14 mouse cellular contexts compared by ENCODE assay signal in genomic region chr15:103171276-103171675, GRCm38 (mm10). TPM values are rescaled to one million over a fixed set of nuclear protein-coding genes. Genes with fewer than 3 reads are reported as not detected.
DNase-seq lines count a peak whose midpoint lies in the region; ATAC-seq lines count a peak whose summit lies in the region.
"Had no signal": no experiment of that assay in that cellular context is flagged by ENCODE, and none has a peak within 500 bp of the region (broad histone marks: within the 10 kb centered on the region; RNA-seq: fewer than 3 reads in every experiment).

No protein-coding gene starts in this region.

- no peaks in the 10 kb centered on the region for H3K9me3 ChIP-seq in hindbrain, embryonic 11.5 days (ENCODE audit: control insufficient read depth, low read length)
- H3K9me3 ChIP-seq in hindbrain, embryonic 13.5 days: no peaks in the 10 kb centered on the region
- H3K9me3 ChIP-seq in neural tube, embryonic 11.5 days (ENCODE audit: control insufficient read depth, low read length): no peaks in the 10 kb centered on the region
- no peaks in the 10 kb centered on the region for H3K9me3 ChIP-seq in midbrain, embryonic 11.5 days (ENCODE audit: control insufficient read depth, low read length)
- H3K9me3 ChIP-seq in midbrain, embryonic 14.5 days (ENCODE audit: control insufficient read depth, low read length): no peaks in the 10 kb centered on the region
- H3K9me3 ChIP-seq: embryonic facial prominence, embryonic 12.5 days; hindbrain, embryonic 15.5 days; midbrain, embryonic 12.5 days had no signal

- H3K27me3 ChIP-seq in hindbrain, embryonic 11.5 days (ENCODE audit: control insufficient read depth, insufficient read depth, low read length): peaks cover 92% of the 10 kb centered on the region
- peaks cover 97% of the 10 kb centered on the region for H3K27me3 ChIP-seq in hindbrain, embryonic 13.5 days
- 0 out of 2 replicates have a peak, but pooled peaks cover 3% of the 10 kb centered on the region for H3K27me3 ChIP-seq in neural tube, embryonic 11.5 days (ENCODE audit: control insufficient read depth, insufficient read depth, low read length)
- peaks cover 99% of the 10 kb centered on the region for H3K27me3 ChIP-seq in midbrain, embryonic 11.5 days (ENCODE audit: control insufficient read depth, insufficient read depth, low read length)
- H3K27me3 ChIP-seq in midbrain, embryonic 14.5 days (ENCODE audit: control insufficient read depth, insufficient read depth, low read length): peaks cover 94% of the 10 kb centered on the region

- peak; percentile 27 for DNase-seq in hindbrain, embryonic 11.5 days (ENCODE audit: low spot score)
- DNase-seq in adrenal gland, postnatal 14 days: peak; percentile 73
- peak; percentile 59 to 69 for DNase-seq in kidney, adult 8-10 months
- DNase-seq in neural tube, embryonic 11.5 days (ENCODE audit: low spot score): peak; percentile 64
- DNase-seq in midbrain, embryonic 11.5 days (ENCODE audit: low spot score, missing footprints): no peak
- no peak for DNase-seq in cerebellum, postnatal 4 days (ENCODE audit: low spot score in 2 of 2)
- no peak for DNase-seq in midbrain, embryonic 14.5 days
- DNase-seq: heart, adult 2 months; layer of hippocampus, postnatal 36 days had no signal

- H3K36me3 ChIP-seq in hindbrain, embryonic 11.5 days (ENCODE audit: control insufficient read depth, insufficient read depth, low read length): no peaks in the 10 kb centered on the region
- no peaks in the 10 kb centered on the region for H3K36me3 ChIP-seq in hindbrain, embryonic 13.5 days
- no peaks in the 10 kb centered on the region for H3K36me3 ChIP-seq in neural tube, embryonic 11.5 days (ENCODE audit: control insufficient read depth, insufficient read depth, low read length)
- H3K36me3 ChIP-seq in midbrain, embryonic 11.5 days (ENCODE audit: control insufficient read depth, insufficient read depth, low read length): no peaks in the 10 kb centered on the region
- H3K36me3 ChIP-seq in midbrain, embryonic 14.5 days (ENCODE audit: control insufficient read depth, insufficient read depth, low read length): no peaks in the 10 kb centered on the region
- H3K36me3 ChIP-seq: embryonic facial prominence, embryonic 12.5 days; hindbrain, embryonic 15.5 days; midbrain, embryonic 12.5 days had no signal

- 9% methylated on average over 8 of the region's 8 CpGs for WGBS in hindbrain, embryonic 11.5 days
- 13% methylated on average over 8 of the region's 8 CpGs for WGBS in hindbrain, embryonic 13.5 days
- 14% methylated on average over 8 of the region's 8 CpGs for WGBS in neural tube, embryonic 11.5 days
- 5% methylated on average over 8 of the region's 8 CpGs for WGBS in midbrain, embryonic 11.5 days
- WGBS in midbrain, embryonic 14.5 days: 9% methylated on average over 8 of the region's 8 CpGs

- no peak overlapping the region for H3K9ac ChIP-seq in hindbrain, embryonic 11.5 days (ENCODE audit: low read depth, low read length)
- H3K9ac ChIP-seq in hindbrain, embryonic 13.5 days: no peak overlapping the region
- peak overlapping the region; percentile 39 for H3K9ac ChIP-seq in neural tube, embryonic 11.5 days (ENCODE audit: low read length)
- H3K9ac ChIP-seq in midbrain, embryonic 11.5 days (ENCODE audit: low read length): no peak overlapping the region
- no peak overlapping the region for H3K9ac ChIP-seq in midbrain, embryonic 14.5 days (replicated peaks; ENCODE audit: low read length)
- H3K9ac ChIP-seq: embryonic facial prominence, embryonic 12.5 days; hindbrain, embryonic 15.5 days; midbrain, embryonic 12.5 days had no signal

- H3K27ac ChIP-seq in hindbrain, embryonic 11.5 days (ENCODE audit: low read depth, low read length): 0 out of 2 replicates have a peak overlapping the region, but pooled peaks have one; percentile 20
- no peak overlapping the region for H3K27ac ChIP-seq in hindbrain, embryonic 13.5 days
- H3K27ac ChIP-seq in neural tube, embryonic 11.5 days (ENCODE audit: low read depth, low read length): peak overlapping the region; percentile 98
- no peak overlapping the region for H3K27ac ChIP-seq in midbrain, embryonic 11.5 days (ENCODE audit: low read depth, low read length)
- H3K27ac ChIP-seq in midbrain, embryonic 14.5 days (replicated peaks; ENCODE audit: low read depth, low read length): no peak overlapping the region
- H3K27ac ChIP-seq: embryonic facial prominence, embryonic 12.5 days; heart, adult 2 months; hindbrain, embryonic 15.5 days; midbrain, embryonic 12.5 days had no signal

- H3K4me1 ChIP-seq in hindbrain, embryonic 11.5 days (replicated peaks; ENCODE audit: control insufficient read depth, insufficient read depth, low read length): peaks cover 24% of the 10 kb centered on the region
- H3K4me1 ChIP-seq in hindbrain, embryonic 13.5 days (replicated peaks): peaks cover 61% of the 10 kb centered on the region
- H3K4me1 ChIP-seq in neural tube, embryonic 11.5 days (ENCODE audit: control insufficient read depth, insufficient read depth, low read length): peaks cover 69% of the 10 kb centered on the region
- peaks cover 26% of the 10 kb centered on the region for H3K4me1 ChIP-seq in midbrain, embryonic 11.5 days (ENCODE audit: control insufficient read depth, insufficient read depth, low read length)
- peaks cover 9% of the 10 kb centered on the region; the same call in 1 of the 2 replicates for H3K4me1 ChIP-seq in midbrain, embryonic 14.5 days (ENCODE audit: control insufficient read depth, insufficient read depth, low read length)

- no peak for ATAC-seq in hindbrain, embryonic 11.5 days (ENCODE audit: low FRiP score)
- no peak for ATAC-seq in hindbrain, embryonic 13.5 days (ENCODE audit: low FRiP score)
- no peak for ATAC-seq in neural tube, embryonic 11.5 days (ENCODE audit: insufficient read depth, low FRiP score, low TSS enrichment)
- no peak for ATAC-seq in midbrain, embryonic 11.5 days (ENCODE audit: low FRiP score)
- ATAC-seq in midbrain, embryonic 14.5 days (ENCODE audit: low FRiP score, low TSS enrichment): no peak
- ATAC-seq: forebrain, embryonic 16.5 days had no signal

- H3K4me2 ChIP-seq in hindbrain, embryonic 11.5 days (replicated peaks; ENCODE audit: low read depth, low read length): no peak overlapping the region
- H3K4me2 ChIP-seq in hindbrain, embryonic 13.5 days: no peak overlapping the region
- peak overlapping the region; percentile 74 for H3K4me2 ChIP-seq in neural tube, embryonic 11.5 days (ENCODE audit: low read depth)
- no peak overlapping the region for H3K4me2 ChIP-seq in midbrain, embryonic 11.5 days
- H3K4me2 ChIP-seq in midbrain, embryonic 14.5 days (ENCODE audit: low read length): no peak overlapping the region
- H3K4me2 ChIP-seq: embryonic facial prominence, embryonic 12.5 days; hindbrain, embryonic 15.5 days; midbrain, embryonic 12.5 days had no signal

- H3K4me3 ChIP-seq in hindbrain, embryonic 11.5 days (ENCODE audit: low read depth, low read length): no peak overlapping the region
- H3K4me3 ChIP-seq in hindbrain, embryonic 13.5 days: no peak overlapping the region
- no peak overlapping the region for H3K4me3 ChIP-seq in neural tube, embryonic 11.5 days (ENCODE audit: low read depth, low read length)
- H3K4me3 ChIP-seq in midbrain, embryonic 11.5 days (ENCODE audit: low read depth, low read length): no peak overlapping the region
- H3K4me3 ChIP-seq in midbrain, embryonic 14.5 days (replicated peaks; ENCODE audit: low read depth, low read length): no peak overlapping the region
- H3K4me3 ChIP-seq: heart, adult 2 months; hindbrain, embryonic 15.5 days; midbrain, embryonic 12.5 days had no signal

RNA-seq across cellular contexts. Expression of gene Smug1, which starts 4.4 kb away (rescaled TPM):
- 23.9 and 35.8 TPM in 2 replicates for polyA plus RNA-seq in hindbrain, embryonic 11.5 days (2014; fragmentation: Nextera tagmentation; extraction: Ambion mirVana)
- 40.7 and 41.2 TPM in 2 replicates for polyA plus RNA-seq in hindbrain, embryonic 13.5 days (2015; fragmentation: Nextera tagmentation; extraction: Ambion mirVana)
- total RNA-seq in adrenal gland, postnatal 14 days (2021): 10.9 and 17.6 TPM in 2 replicates
- polyA plus RNA-seq in neural tube, embryonic 11.5 days (2014; fragmentation: Nextera tagmentation; extraction: Ambion mirVana): 55.9 and 65.4 TPM in 2 replicates
- polyA plus RNA-seq in midbrain, embryonic 11.5 days (2014; fragmentation: Nextera tagmentation; extraction: Ambion mirVana): 26.5 and 27.2 TPM in 2 replicates
- polyA plus RNA-seq in midbrain, embryonic 14.5 days (2014; fragmentation: Nextera tagmentation; extraction: Ambion mirVana): 22.7 and 25.0 TPM in 2 replicates

Comparison
In these comparisons a context has a peak if more than half of its experiments do, and no peak if none do; other contexts are left out.
1. H3K27ac ChIP-seq: peak in hindbrain, embryonic 11.5 days (single experiment) and neural tube, embryonic 11.5 days (single experiment); none in hindbrain, embryonic 13.5 days (single experiment), midbrain, embryonic 11.5 days (single experiment) and midbrain, embryonic 14.5 days (single experiment).
2. DNase-seq: peak in hindbrain, embryonic 11.5 days (single experiment), adrenal gland, postnatal 14 days (single experiment), kidney, adult 8-10 months (2 of 2) and neural tube, embryonic 11.5 days (single experiment); none in midbrain, embryonic 11.5 days (single experiment), cerebellum, postnatal 4 days (0 of 2) and midbrain, embryonic 14.5 days (single experiment).